Mouse (Mus musculus) kidney, embryonic 16.5 days (tissue): ENCODE results near the gene Tril. TPM values are rescaled to one million over a fixed set of nuclear protein-coding genes. Genes with fewer than 3 reads are reported as not detected.

Experiments
- ATAC-seq: fragments of 200-750 bp; cut with Nextera tagmentation; 2 replicates; pipeline ENCODE4 v1.8.0; 2017; ENCODE audit warnings: moderate TSS enrichment; ENCODE audit not compliant: low FRiP score, low TSS enrichment
- H3K27ac ChIP-seq: fragments of 300-500 bp; sonication (generic); 2 replicates; pipeline ENCODE4 v1.5.1; 2014; ENCODE audit warnings: low read length
- H3K27me3 ChIP-seq: fragments of 300-500 bp; sonication (generic); 2 replicates; pipeline ENCODE4 v1.6.1; 2014; ENCODE audit warnings: low read length, control low read depth, mixed read lengths; ENCODE audit not compliant: insufficient read depth
- H3K36me3 ChIP-seq: fragments of 300-500 bp; sonication (generic); 2 replicates; pipeline ENCODE4 v1.6.1; 2014; ENCODE audit warnings: low read length, control low read depth, mixed read lengths; ENCODE audit not compliant: insufficient read depth
- H3K4me1 ChIP-seq: fragments of 300-500 bp; sonication (generic); 2 replicates; pipeline ENCODE4 v1.6.1; 2014; ENCODE audit warnings: low read length, control low read depth, mixed read lengths; ENCODE audit not compliant: insufficient read depth
- H3K4me2 ChIP-seq: fragments of 300-500 bp; sonication (generic); replicated peaks from 2 replicates; pipeline ENCODE4 v1.6.1; 2014; ENCODE audit warnings: low read depth, low read length
- H3K4me3 ChIP-seq: fragments of 300-500 bp; sonication (generic); 2 replicates; pipeline ENCODE4 v1.5.1; 2014; ENCODE audit warnings: mild to moderate bottlenecking, low read length
- H3K9ac ChIP-seq: fragments of 300-500 bp; sonication (generic); replicated peaks from 2 replicates; pipeline ENCODE4 v1.6.1; 2014; ENCODE audit warnings: low read length
- H3K9me3 ChIP-seq: fragments of 300-500 bp; sonication (generic); 2 replicates; pipeline ENCODE4 v1.6.1; 2016; ENCODE audit warnings: low read length, control low read depth
- WGBS: fragments of 180-500 bp; shearing (Covaris S2); extraction: QIAGEN DNeasy Blood & Tissue Kit; methylation state at CpG from one replicate; pipeline ENCODE4 v1.1.7; 2014; 5-methylcytosine and 5-hydroxymethylcytosine counted together
- polyA plus RNA-seq: library from polyadenylated mRNA; unstranded; fragments of >200 nt; fragmentation: Nextera tagmentation; extraction: Ambion mirVana; gene quantifications from 2 replicates; pipeline ENCODE4 v1.2.1, GENCODE M21; 2015

Tril gene
- polyA plus RNA-seq, 1 experiment from 2014 or later: 83.7 TPM

DNA sequence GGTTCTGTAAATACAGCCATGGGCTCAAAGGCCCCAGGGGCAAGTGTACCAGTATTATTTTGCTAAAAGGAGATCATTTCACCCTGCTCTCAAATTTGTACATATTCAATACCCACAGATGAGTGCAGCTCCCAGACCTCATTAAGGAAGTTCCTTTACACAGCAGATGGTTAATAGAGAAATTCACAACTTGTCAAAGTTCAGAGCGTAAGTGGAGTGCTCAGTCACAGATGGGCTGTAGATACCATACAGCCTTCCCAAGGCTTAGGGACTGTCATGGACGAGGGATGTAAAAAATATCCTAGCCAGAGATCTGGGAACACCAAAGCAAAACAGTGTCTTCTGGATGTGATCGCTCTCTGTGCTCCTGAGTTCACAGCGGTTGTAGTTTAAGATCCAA lies 52.4 kb downstream of the Tril start:
- H3K27ac ChIP-seq: no peak overlapping the region
- ATAC-seq: no peak
- no peak overlapping the region for H3K9ac ChIP-seq
- 93% methylated on average over 4 of the region's 4 CpGs for WGBS
- H3K27me3 ChIP-seq: no peaks in the 10 kb centered on the region
- no peak overlapping the region for H3K4me2 ChIP-seq
- no peaks in the 10 kb centered on the region for H3K9me3 ChIP-seq
- no peak overlapping the region for H3K4me3 ChIP-seq
- H3K4me1 ChIP-seq: peaks cover 13% of the 10 kb centered on the region; the same call in 1 of the 2 replicates
- no peaks in the 10 kb centered on the region for H3K36me3 ChIP-seq

DNA sequence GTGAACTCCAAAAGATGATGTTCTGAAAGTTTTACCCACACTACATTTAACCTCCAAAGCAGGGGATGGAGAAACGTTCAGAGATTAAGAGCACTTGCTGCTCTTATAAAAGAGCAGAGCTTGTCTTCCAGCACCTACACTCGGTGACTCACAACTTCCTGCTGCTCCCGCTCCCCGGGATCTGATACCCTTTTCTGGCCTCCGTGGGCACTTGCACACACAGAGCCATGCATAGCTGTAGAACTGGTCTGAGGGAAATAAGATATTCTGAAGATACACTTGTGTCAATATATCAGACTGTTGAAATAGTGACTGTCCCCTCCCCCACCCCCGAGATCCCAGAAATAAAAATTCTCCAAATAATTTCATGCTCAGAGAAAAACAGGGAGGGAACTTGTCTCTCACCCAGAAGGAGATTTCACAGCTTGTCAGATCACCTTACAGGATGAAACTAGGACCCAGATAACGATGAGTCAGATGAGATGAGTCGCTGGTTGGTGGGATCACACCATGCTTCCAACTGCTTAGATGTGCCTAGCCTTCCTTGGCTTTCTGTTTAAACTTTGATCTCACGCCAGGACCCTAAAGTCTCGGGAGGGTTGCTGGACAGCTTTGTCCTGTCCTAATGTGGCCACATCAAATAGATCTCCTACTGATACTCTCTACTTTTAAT lies 54.3 kb downstream of the Tril start:
- Histone ChIP-seq H3K4me3 (no peak overlapping the region), H3K9me3 (no peaks in the 10 kb centered on the region), H3K4me1 (peaks cover 16% of the 10 kb centered on the region; the same call in 1 of the 2 replicates), H3K4me2 (no peak overlapping the region), H3K36me3 (no peaks in the 10 kb centered on the region), H3K27ac (no peak overlapping the region), H3K9ac (no peak overlapping the region), H3K27me3 (no peaks in the 10 kb centered on the region)
- no peak for ATAC-seq
- 29% methylated on average over 10 of the region's 10 CpGs for WGBS

DNA sequence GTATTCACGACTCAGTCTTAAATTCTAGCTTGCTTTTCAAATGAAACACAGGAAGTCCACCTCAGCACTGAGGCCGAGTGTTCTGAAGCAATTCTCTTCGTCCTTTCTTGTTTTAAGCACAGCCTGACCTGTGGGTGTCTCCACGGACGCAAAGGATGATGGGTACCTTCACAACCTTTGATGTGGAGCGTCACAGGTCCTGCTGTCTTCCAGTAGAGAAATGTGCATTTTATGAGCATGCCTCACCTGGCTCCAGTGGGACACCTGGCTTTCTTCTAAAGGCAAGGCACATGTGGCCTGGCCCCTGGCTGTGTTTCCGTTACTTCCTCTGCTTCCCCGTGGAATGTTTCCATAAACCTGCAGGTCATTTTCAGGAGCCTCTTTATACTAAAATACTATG lies 54.9 kb downstream of the Tril start:
- H3K36me3 ChIP-seq: no peaks in the 10 kb centered on the region
- no peak overlapping the region for H3K27ac ChIP-seq
- ATAC-seq: no peak
- H3K9ac ChIP-seq: no peak overlapping the region
- no peak overlapping the region for H3K4me3 ChIP-seq
- no peak overlapping the region for H3K4me2 ChIP-seq
- 56% methylated on average over 8 of the region's 8 CpGs for WGBS
- peaks cover 16% of the 10 kb centered on the region; the same call in 1 of the 2 replicates for H3K4me1 ChIP-seq
- no peaks in the 10 kb centered on the region for H3K27me3 ChIP-seq
- no peaks in the 10 kb centered on the region for H3K9me3 ChIP-seq

Other genes with a start within 250 kb of the Tril start
- gene Cpvl, start 157.8 kb upstream of the Tril start, polyA plus RNA-seq: 0.35 TPM in 2 replicates
- 17.1 and 17.3 TPM in 2 replicates for gene Chn2, start 218.7 kb upstream of the Tril start, polyA plus RNA-seq